Mouse (Mus musculus) brown adipose tissue, adult 24 weeks (tissue): ENCODE data around the gene Ddx39b. TPM values are rescaled to one million over a fixed set of nuclear protein-coding genes. Genes with fewer than 3 reads are reported as not detected.
A peak's percentile ranks its signal among the peaks of the same experiment; 100 is the strongest.

Source experiments
- H3K27ac ChIP-seq: fragments of 200-500 bp; replicated peaks from 2 replicates; pipeline ENCODE4 v1.5.1; 2012; ENCODE audit warnings: low read depth, mild to moderate bottlenecking, low read length
- H3K4me1 ChIP-seq: fragments of 200-500 bp; 2 replicates; pipeline ENCODE4 v1.6.1; 2012; ENCODE audit warnings: low read length, mixed read lengths; ENCODE audit not compliant: control insufficient read depth, insufficient read depth, insufficient read length
- H3K4me3 ChIP-seq: fragments of 200-500 bp; 2 replicates; pipeline ENCODE4 v1.5.1; 2012; ENCODE audit warnings: low read depth, mild to moderate bottlenecking, low read length, moderate library complexity; ENCODE audit not compliant: insufficient read depth
- polyA plus RNA-seq: library from polyadenylated mRNA; stranded (reverse); fragments of >200 nt; gene quantifications from 2 replicates; pipeline ENCODE4 v1.2.4, GENCODE M21; 2012; ENCODE audit not compliant: missing spikeins, insufficient read depth, insufficient read length

Gene Ddx39b
- polyA plus RNA-seq, 1 experiment: 50.5 TPM

DNA sequence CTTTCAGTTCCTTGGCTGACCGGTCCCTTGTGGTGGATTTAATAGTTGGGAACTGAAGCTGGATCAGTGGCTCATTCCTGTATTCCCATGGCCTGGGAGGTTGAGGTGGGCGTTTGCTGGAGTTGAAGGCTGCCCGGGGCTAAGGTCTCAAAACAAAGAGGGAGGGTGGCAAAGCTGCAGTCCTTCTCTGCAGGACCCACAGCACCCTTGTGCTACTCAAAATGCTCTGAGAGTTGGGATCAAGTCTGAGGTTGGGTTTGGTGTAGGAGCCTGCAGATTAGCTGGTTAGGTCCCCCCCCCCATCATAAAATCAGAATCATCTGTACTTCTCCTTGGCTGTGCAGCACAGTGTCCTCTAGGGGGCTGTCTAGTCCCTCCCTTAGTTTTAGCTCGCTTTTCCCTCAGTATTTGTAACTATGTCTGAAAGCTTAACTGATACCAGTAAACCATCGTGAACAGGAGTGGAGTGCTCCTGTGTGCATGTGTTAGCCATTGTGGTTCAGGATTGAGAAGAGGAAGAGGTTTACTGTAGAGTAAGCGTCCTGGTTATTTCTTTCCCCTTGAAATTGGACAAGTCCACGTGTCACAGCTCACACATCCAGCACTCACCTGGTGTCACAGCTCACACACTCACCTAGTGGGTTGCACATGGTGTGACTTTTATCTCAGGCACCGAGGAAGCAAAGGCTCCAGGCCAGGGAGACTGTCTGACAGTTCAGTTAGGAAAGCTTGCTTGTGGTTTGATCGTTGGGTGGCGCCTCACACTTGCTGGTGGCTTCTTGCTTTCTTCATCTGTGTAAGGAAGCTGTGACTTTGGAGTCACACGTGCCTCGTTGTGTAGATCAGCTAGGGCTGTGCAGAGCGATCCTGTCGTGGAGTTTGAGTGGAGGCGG lies 4.4 kb downstream of the Ddx39b start:
- 0 out of 2 replicates have a peak, but pooled peaks cover 3% of the 10 kb centered on the region for H3K4me1 ChIP-seq
- no peak overlapping the region for H3K4me3 ChIP-seq
- no peak overlapping the region for H3K27ac ChIP-seq

- Histone ChIP-seq H3K4me1 (0 out of 2 replicates have a peak, but pooled peaks cover 3% of the 10 kb centered on the region), H3K27ac (no peak overlapping the region), H3K4me3 (no peak overlapping the region)
These were observed 5.6 kb downstream of the Ddx39b start for GRCm38 (mm10) chr17:35247144-35247543.

- H3K27ac ChIP-seq: no peak overlapping the region
- H3K4me1 ChIP-seq: no peaks in the 10 kb centered on the region
- H3K4me3 ChIP-seq: no peak overlapping the region
These were observed 7.4 kb downstream of the Ddx39b start for GRCm38 (mm10) chr17:35248986-35249385.

GRCm38 (mm10) chr17:35249451-35250197 lies 8.1 kb downstream of the Ddx39b start:
- H3K27ac ChIP-seq: no peak overlapping the region
- no peaks in the 10 kb centered on the region for H3K4me1 ChIP-seq
- no peak overlapping the region for H3K4me3 ChIP-seq

DNA sequence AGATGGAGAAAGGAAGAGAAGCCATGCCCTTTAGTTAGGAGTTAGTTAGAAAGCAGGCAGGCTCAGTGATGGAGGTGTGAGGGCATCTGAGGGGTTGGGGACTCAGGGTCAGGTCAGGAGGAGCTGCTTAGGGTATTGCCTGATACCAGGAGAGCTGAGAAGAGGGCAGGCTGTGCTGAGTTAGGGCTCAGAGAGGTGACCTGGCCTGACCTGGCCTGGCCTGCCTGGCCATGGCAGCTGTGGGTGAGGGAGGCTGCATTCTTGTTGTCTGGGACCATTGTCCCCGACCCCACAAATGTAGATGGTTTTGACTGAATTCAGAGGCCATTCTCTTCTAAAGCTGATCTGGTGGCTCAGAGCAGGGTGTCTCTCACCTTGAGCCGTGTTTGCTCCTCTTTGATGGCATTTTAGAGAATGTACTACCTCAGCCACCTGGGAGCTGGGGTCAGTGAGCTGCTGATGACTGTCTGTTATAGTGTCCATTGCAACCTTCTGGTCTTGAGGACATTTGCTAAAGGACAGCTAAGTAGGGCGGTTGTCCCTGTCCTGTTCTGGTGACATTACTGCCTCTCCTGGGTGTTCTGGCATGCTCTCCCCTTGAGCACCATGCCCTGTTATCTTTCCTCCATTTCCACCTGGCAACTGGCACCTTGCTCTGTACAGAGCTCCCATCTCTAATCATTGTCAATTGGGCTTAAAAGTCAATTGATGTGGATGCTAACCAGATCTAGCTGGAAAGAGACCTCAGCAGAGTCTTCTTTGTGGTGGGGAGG lies 9.0 kb downstream of the Ddx39b start:
- Histone ChIP-seq H3K4me1 (no peaks in the 10 kb centered on the region), H3K27ac (no peak overlapping the region), H3K4me3 (no peak overlapping the region)

DNA sequence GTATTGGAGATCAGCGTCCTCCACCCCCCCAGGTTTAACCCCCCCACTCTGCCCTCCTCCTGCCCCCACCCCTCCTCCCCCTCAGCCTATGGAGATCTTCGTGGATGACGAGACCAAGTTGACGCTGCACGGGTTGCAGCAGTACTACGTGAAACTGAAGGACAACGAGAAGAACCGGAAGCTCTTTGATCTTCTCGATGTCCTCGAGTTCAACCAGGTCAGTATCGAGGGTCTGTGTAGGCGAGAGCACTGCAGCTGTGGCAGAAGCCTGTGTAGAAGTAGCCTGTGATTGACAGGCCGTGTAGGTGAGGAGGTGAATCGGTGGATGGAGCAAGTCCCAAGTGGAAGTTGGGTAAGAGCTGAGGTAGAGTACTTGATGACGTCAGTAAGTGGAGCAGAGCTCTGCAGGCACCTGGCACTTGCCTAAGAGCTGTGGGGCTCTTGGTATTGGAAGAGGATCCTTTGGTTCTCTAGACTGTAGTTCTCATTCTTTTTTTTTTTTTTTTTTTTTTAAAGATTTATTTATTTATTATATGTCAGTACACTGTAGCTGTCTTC lies 9.7 kb downstream of the Ddx39b start:
- Histone ChIP-seq H3K4me3 (no peak overlapping the region), H3K27ac (no peak overlapping the region), H3K4me1 (no peaks in the 10 kb centered on the region)

DNA sequence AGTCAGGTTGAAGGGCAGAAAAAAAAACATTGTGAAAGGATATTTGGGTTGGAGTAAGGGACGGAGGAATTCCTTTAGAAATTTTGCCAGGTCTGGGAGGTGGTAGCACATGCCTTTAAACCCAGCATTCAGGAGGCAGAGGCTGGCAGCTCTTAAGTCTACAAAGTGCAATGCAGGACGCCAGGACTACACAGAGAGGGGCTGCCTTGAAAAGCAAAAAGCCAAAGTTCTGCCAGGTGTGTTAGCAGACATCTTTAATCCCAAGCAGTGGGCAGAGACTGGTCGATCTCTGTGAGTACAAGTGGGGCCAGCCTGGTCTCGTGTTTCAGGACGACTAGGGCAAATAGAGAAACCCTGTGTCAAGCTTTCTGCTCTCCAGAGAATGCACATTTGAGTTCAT lies 10.4 kb downstream of the Ddx39b start:
- no peak overlapping the region for H3K27ac ChIP-seq
- H3K4me3 ChIP-seq: no peak overlapping the region
- H3K4me1 ChIP-seq: no peaks in the 10 kb centered on the region

- Histone ChIP-seq H3K4me3 (no peak overlapping the region), H3K27ac (no peak overlapping the region), H3K4me1 (no peaks in the 10 kb centered on the region)
These were observed 11.2 kb downstream of the Ddx39b start for GRCm38 (mm10) chr17:35252619-35253292.

- H3K4me1 ChIP-seq: no peaks in the 10 kb centered on the region
- no peak overlapping the region for H3K4me3 ChIP-seq
- no peak overlapping the region for H3K27ac ChIP-seq
These were observed 11.9 kb downstream of the Ddx39b start for GRCm38 (mm10) chr17:35253293-35254093.

GRCm38 (mm10) chr17:35254241-35255098 lies 12.9 kb downstream of the Ddx39b start:
- H3K27ac ChIP-seq: no peak overlapping the region
- no peaks in the 10 kb centered on the region for H3K4me1 ChIP-seq
- no peak overlapping the region for H3K4me3 ChIP-seq

DNA sequence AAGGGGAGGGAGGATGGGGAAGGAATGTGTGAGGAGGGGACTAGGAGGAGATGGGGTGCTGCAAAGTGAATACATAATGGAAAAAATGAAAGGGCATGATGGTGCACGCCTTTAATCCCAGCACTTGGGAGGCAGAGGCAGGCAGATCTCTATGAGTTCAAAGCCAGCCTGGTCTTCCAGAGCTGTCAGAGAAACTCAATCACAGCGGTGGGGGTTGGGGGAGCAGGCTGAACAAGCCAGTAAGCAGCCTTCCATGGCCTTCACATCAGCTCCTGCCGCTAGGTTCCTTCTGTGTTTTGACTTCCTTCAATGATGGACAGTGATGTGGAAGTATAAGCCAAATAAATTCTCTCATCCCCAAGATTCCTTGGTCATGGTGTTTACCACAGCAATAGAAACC lies 13.8 kb downstream of the Ddx39b start:
- Histone ChIP-seq H3K27ac (no peak overlapping the region), H3K4me1 (no peaks in the 10 kb centered on the region), H3K4me3 (no peak overlapping the region)

DNA sequence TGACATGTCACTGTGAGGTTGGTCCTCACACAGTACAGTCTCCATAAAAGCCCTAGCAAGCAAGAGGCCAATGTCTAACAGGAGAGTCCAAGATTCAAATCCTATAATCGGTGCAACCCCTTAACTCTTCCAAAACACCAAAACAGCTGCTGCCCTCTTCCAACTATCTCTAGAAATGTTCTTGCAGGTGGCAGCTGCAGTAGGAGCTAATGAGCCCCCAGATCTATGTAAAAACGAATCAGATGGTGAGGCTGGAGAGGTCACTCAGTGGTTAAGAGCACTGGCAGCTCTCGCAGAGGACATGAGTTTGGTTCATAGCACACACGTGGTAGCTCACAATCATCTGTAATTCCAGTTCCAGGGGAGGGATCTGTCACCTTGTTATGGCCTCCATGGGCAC lies 14.2 kb downstream of the Ddx39b start:
- H3K27ac ChIP-seq: no peak overlapping the region
- H3K4me1 ChIP-seq: no peaks in the 10 kb centered on the region
- no peak overlapping the region for H3K4me3 ChIP-seq

- H3K4me1 ChIP-seq: peaks cover 6% of the 10 kb centered on the region
- H3K27ac ChIP-seq: peak overlapping the region; percentile 61; the same call in 1 of the 2 replicates
- peak overlapping the region; percentile 63; the same call in 1 of the 2 replicates for H3K4me3 ChIP-seq
These were observed 15.8 kb downstream of the Ddx39b start for GRCm38 (mm10) chr17:35257378-35257777.
